Mouse (Mus musculus) erythroblast, embryonic 14.5 days (primary cell): ENCODE measurements around the gene Clstn2.

Experiments used
- GATA1 ChIP-seq: IDR thresholded peaks from 2 replicates; pipeline ENCODE4 v1.6.1; 2012; ENCODE audit warnings: low read length, inconsistent platforms, mixed read lengths
- TAL1 ChIP-seq: IDR thresholded peaks from 3 replicates; pipeline ENCODE4 v1.6.1; 2012; ENCODE audit warnings: low read length, inconsistent platforms, mixed read lengths

- TF ChIP-seq GATA1 (no peak), TAL1 (no peak)
Observed at GRCm38 (mm10) chr9:97603729-97604128, 429.3 kb downstream of the Clstn2 start.
